Mouse (Mus musculus) heart, embryonic 11.5 days (tissue): ENCODE measurements at regions not wholly inside any gene's neighbourhood (a gene's known extent, or its start where the extent isn't known, plus 50 kb on each side); places are given as distances from the start of the nearest gene placed in this dataset.

Source experiments
- ATAC-seq: fragments of 200-750 bp; cut with Nextera tagmentation; replicated peaks from 2 replicates; pipeline ENCODE4 v1.8.0; 2017; ENCODE audit warnings: moderate library complexity; ENCODE audit not compliant: insufficient number of reproducible peaks, low FRiP score, low TSS enrichment
- H3K27ac ChIP-seq: fragments of 300-500 bp; sonication (generic); 2 replicates; pipeline ENCODE4 v1.5.1; 2014; ENCODE audit warnings: mild to moderate bottlenecking, low read depth, low read length
- H3K27me3 ChIP-seq: fragments of 300-500 bp; sonication (generic); 2 replicates; pipeline ENCODE4 v1.6.1; 2014; ENCODE audit warnings: mild to moderate bottlenecking, low read length, mixed read lengths; ENCODE audit not compliant: control insufficient read depth, insufficient read depth
- H3K36me3 ChIP-seq: fragments of 300-500 bp; sonication (generic); 2 replicates; pipeline ENCODE4 v1.6.1; 2014; ENCODE audit warnings: mild to moderate bottlenecking, low read length, moderate library complexity, mixed read lengths; ENCODE audit not compliant: control insufficient read depth, insufficient read depth
- H3K4me1 ChIP-seq: fragments of 300-500 bp; sonication (generic); 2 replicates; pipeline ENCODE4 v1.6.1; 2014; ENCODE audit warnings: low read length; ENCODE audit not compliant: control insufficient read depth, insufficient read depth
- H3K4me2 ChIP-seq: fragments of 300-500 bp; sonication (generic); 2 replicates; pipeline ENCODE4 v1.6.1; 2014; ENCODE audit warnings: mild to moderate bottlenecking, moderate library complexity
- H3K4me3 ChIP-seq: fragments of 300-500 bp; sonication (generic); 2 replicates; pipeline ENCODE4 v1.5.1; 2014; ENCODE audit warnings: low read depth, low read length
- H3K9ac ChIP-seq: fragments of 300-500 bp; sonication (generic); 2 replicates; pipeline ENCODE4 v1.6.1; 2014; ENCODE audit warnings: mild to moderate bottlenecking, low read depth, low read length, moderate library complexity
- H3K9me3 ChIP-seq: fragments of 300-500 bp; sonication (generic); replicated peaks from 2 replicates; pipeline ENCODE4 v1.6.1; 2016; ENCODE audit warnings: low read length; ENCODE audit not compliant: control insufficient read depth
- WGBS: fragments of 180-500 bp; shearing (Covaris S2); extraction: QIAGEN DNeasy Blood & Tissue Kit; methylation state at CpG from one replicate; pipeline ENCODE4 v1.1.7; 2014; ENCODE audit not compliant: insufficient replicate concordance; 5-methylcytosine and 5-hydroxymethylcytosine counted together

DNA sequence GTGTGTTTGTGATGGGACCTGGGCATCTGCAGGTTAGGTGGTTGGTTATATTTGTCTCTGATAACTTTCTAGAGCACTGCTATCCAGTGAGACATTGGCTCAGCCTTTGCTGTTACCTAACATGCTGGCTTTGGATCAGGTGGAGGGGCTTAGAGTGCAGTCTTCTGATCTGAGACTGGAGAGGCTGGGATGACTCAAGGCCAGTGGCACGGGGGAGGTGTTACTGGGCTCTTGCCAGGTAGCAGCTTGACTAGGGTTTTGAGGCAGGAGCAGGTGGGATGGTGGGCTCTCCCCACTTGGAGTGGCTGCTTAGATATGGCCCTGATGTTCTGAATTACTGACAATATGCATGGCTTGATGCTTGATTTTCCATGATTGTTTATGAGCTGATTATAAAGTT lies 236.0 kb downstream of the Zfp704 start:
- Histone ChIP-seq H3K9me3 (no peaks in the 10 kb centered on the region), H3K27me3 (no peaks in the 10 kb centered on the region), H3K4me2 (no peak overlapping the region), H3K27ac (no peak overlapping the region), H3K4me3 (no peak overlapping the region), H3K36me3 (no peaks in the 10 kb centered on the region), H3K9ac (no peak overlapping the region), H3K4me1 (no peaks in the 10 kb centered on the region)
- WGBS = 46% methylated on average over 1 of the region's 1 CpGs
- no peak for ATAC-seq

- Histone ChIP-seq H3K4me1 (no peaks in the 10 kb centered on the region), H3K36me3 (no peaks in the 10 kb centered on the region), H3K4me2 (no peak overlapping the region), H3K9me3 (no peaks in the 10 kb centered on the region), H3K4me3 (no peak overlapping the region), H3K9ac (no peak overlapping the region), H3K27me3 (no peaks in the 10 kb centered on the region), H3K27ac (no peak overlapping the region)
- no peak for ATAC-seq
- WGBS = 65% methylated on average over 2 of the region's 2 CpGs
Observed at GRCm38 (mm10) chr3:9370096-9370495, 239.8 kb downstream of the Zfp704 start.

DNA sequence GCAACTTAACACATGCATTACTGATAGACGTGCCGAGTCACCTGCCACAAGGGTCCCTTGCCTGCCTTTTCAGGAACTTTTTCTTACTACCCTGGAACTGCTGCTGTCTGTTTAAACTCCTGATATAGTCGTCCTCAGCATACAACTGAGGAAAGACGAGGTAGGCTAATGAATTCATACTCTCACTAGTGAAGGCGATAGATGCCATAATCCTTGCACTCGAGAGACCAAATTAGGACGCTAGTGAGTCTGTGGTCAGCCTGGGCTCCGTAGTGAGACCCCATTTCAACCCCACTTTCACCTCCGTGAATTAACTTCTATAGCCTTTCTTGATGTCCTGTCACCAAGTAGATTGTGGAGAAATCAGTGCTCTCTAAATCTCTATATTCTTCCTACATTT lies 244.1 kb downstream of the Zfp704 start:
- WGBS = 78% methylated on average over 9 of the region's 9 CpGs
- H3K27ac ChIP-seq = no peak overlapping the region
- no peak for ATAC-seq
- no peak overlapping the region for H3K9ac ChIP-seq
- no peaks in the 10 kb centered on the region for H3K36me3 ChIP-seq
- H3K4me1 ChIP-seq = no peaks in the 10 kb centered on the region
- no peak overlapping the region for H3K4me3 ChIP-seq
- no peaks in the 10 kb centered on the region for H3K27me3 ChIP-seq
- H3K9me3 ChIP-seq = no peaks in the 10 kb centered on the region
- no peak overlapping the region for H3K4me2 ChIP-seq

DNA sequence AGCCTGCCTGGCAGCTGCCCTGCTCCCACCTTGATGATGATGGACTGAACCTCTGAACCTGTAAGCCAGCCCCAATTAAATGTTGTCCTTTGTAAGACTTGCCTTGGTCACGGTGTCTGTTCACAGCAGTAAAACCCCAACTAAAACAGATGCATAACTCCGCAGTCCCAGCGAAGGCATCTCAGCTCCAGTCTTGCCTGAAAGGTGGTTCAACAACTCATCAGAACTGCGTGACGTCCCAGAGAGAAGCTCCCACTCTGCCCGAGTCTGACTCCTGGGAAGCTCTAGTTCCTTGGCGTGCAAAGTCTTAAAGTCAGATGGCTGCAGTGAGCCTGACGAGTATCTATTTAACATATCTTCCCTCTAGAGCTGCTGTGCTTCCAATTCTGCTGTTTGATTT lies 250.7 kb downstream of the Zfp704 start:
- H3K9me3 ChIP-seq = no peaks in the 10 kb centered on the region
- 92% methylated on average over 8 of the region's 8 CpGs for WGBS
- no peaks in the 10 kb centered on the region for H3K27me3 ChIP-seq
- H3K4me1 ChIP-seq = peaks cover 5% of the 10 kb centered on the region; the same call in 1 of the 2 replicates
- ATAC-seq = no peak
- H3K36me3 ChIP-seq = no peaks in the 10 kb centered on the region
- no peak overlapping the region for H3K4me2 ChIP-seq
- no peak overlapping the region for H3K4me3 ChIP-seq
- H3K9ac ChIP-seq = no peak overlapping the region
- H3K27ac ChIP-seq = no peak overlapping the region

- H3K4me1 ChIP-seq = peaks cover 5% of the 10 kb centered on the region; the same call in 1 of the 2 replicates
- H3K4me2 ChIP-seq = no peak overlapping the region
- WGBS = 44% methylated on average over 12 of the region's 12 CpGs
- no peaks in the 10 kb centered on the region for H3K9me3 ChIP-seq
- no peaks in the 10 kb centered on the region for H3K27me3 ChIP-seq
- no peaks in the 10 kb centered on the region for H3K36me3 ChIP-seq
- ATAC-seq = no peak
- H3K9ac ChIP-seq = no peak overlapping the region
- H3K4me3 ChIP-seq = no peak overlapping the region
- H3K27ac ChIP-seq = no peak overlapping the region
Observed at GRCm38 (mm10) chr3:9358111-9358510, 251.8 kb downstream of the Zfp704 start.

DNA sequence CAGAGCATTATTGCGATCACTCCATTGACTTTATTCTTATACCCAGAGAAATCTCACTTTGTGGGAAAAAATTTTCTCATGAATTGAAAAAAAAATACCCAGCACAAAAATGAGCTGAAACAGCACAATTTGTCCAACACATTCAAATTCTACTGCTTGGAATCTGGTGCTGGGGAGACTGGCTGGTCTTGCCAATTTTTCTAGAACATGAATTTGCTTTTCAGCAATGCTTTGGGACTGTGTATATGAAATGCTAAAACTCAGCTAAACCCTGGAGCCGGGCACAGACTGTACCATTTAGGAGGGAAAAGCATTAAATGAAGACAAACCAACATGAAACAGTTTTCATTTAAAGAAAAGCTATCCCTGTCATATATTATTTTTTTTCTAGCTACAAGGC lies 252.2 kb downstream of the Zfp704 start:
- no peak for ATAC-seq
- no peak overlapping the region for H3K27ac ChIP-seq
- no peak overlapping the region for H3K4me2 ChIP-seq
- peaks cover 5% of the 10 kb centered on the region; the same call in 1 of the 2 replicates for H3K4me1 ChIP-seq
- no peaks in the 10 kb centered on the region for H3K27me3 ChIP-seq
- H3K4me3 ChIP-seq = no peak overlapping the region
- no peaks in the 10 kb centered on the region for H3K36me3 ChIP-seq
- H3K9ac ChIP-seq = no peak overlapping the region
- H3K9me3 ChIP-seq = no peaks in the 10 kb centered on the region
- WGBS = 85% methylated on average over 2 of the region's 2 CpGs

- no peak overlapping the region for H3K9ac ChIP-seq
- H3K27ac ChIP-seq = no peak overlapping the region
- H3K27me3 ChIP-seq = no peaks in the 10 kb centered on the region
- H3K9me3 ChIP-seq = no peaks in the 10 kb centered on the region
- H3K4me1 ChIP-seq = peaks cover 5% of the 10 kb centered on the region; the same call in 1 of the 2 replicates
- no peak for ATAC-seq
- 61% methylated on average over 4 of the region's 4 CpGs for WGBS
- no peak overlapping the region for H3K4me3 ChIP-seq
- no peak overlapping the region for H3K4me2 ChIP-seq
- no peaks in the 10 kb centered on the region for H3K36me3 ChIP-seq
Observed at GRCm38 (mm10) chr3:9355875-9356274, 254.0 kb downstream of the Zfp704 start.

- Histone ChIP-seq H3K4me1 (peaks cover 5% of the 10 kb centered on the region; the same call in 1 of the 2 replicates), H3K36me3 (no peaks in the 10 kb centered on the region), H3K9ac (no peak overlapping the region), H3K4me3 (no peak overlapping the region), H3K4me2 (peak overlapping the region; percentile 15; the same call in 1 of the 2 replicates), H3K9me3 (no peaks in the 10 kb centered on the region), H3K27me3 (no peaks in the 10 kb centered on the region), H3K27ac (peak overlapping the region; percentile 37; the same call in 1 of the 2 replicates)
- ATAC-seq = no peak
- WGBS = 55% methylated on average over 11 of the region's 11 CpGs
Observed at GRCm38 (mm10) chr3:9354756-9355155, 255.1 kb downstream of the Zfp704 start.

- no peaks in the 10 kb centered on the region for H3K9me3 ChIP-seq
- H3K4me2 ChIP-seq = no peak overlapping the region
- no peak for ATAC-seq
- 65% methylated on average over 7 of the region's 7 CpGs for WGBS
- no peak overlapping the region for H3K27ac ChIP-seq
- no peaks in the 10 kb centered on the region for H3K36me3 ChIP-seq
- peaks cover 11% of the 10 kb centered on the region for H3K4me1 ChIP-seq
- no peak overlapping the region for H3K9ac ChIP-seq
- no peak overlapping the region for H3K4me3 ChIP-seq
- no peaks in the 10 kb centered on the region for H3K27me3 ChIP-seq
Observed at GRCm38 (mm10) chr3:9352251-9352650, 257.6 kb downstream of the Zfp704 start.
